Mouse (Mus musculus): ENCODE data around the gene Mis12. TPM values are rescaled to one million over a fixed set of nuclear protein-coding genes. Genes with fewer than 3 reads are reported as not detected.
A peak's percentile ranks its signal among the peaks of the same experiment; 100 is the strongest.

Gene Mis12
- total and polyA plus RNA-seq, 3 experiments: 4.9 to 52.7 (median 50.2) TPM

DNA sequence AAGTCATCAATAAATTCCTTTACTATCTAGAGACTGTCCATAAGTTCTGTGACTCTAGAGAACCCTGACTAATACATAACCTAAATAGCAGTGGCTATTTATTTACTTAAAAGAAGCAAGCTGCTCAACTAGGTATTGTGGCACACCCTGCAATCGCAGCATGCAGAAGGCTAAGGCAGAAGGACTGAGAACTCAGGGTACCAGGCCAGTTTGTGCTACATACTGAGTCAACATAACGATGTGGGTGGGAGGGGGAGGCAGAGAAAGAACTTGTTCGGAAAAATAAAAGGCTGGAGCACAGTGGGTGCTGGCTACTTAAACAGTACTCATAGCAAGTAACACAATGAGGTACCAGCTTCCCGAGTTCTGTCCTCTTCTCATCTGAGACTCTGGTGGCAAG lies 18.2 kb upstream of the Mis12 start:
- no peak for TF ChIP-seq CTCF (IDR thresholded peaks at IDR 0.05; ENCODE audit: low read depth, low read length)
- TF ChIP-seq POLR2AphosphoS5 (IDR thresholded peaks at IDR 0.05; ENCODE audit: insufficient replicate concordance, low read depth, low read length): no peak
- TF ChIP-seq GATA1 (IDR thresholded peaks at IDR 0.05; ENCODE audit: borderline replicate concordance, low read length): no peak
- TF ChIP-seq TAL1 (conservative IDR thresholded peaks at IDR 0.05; ENCODE audit: low read depth, low read length): no peak
- TF ChIP-seq GATA2 (IDR thresholded peaks at IDR 0.05; ENCODE audit: borderline replicate concordance, low read depth, low read length): no peak
- Histone ChIP-seq H3K9me3 (replicated peaks) (no peaks in the 10 kb centered on the region), H3K4me3 (ENCODE audit: low read depth, low read length) (no peak overlapping the region), H3K36me3 (replicated peaks) (peaks cover 65% of the 10 kb centered on the region), H3K4me1 (ENCODE audit: insufficient read depth, low read depth, low read length) (peaks cover 28% of the 10 kb centered on the region), H3K27me3 (ENCODE audit: insufficient read depth, low read length) (no peaks in the 10 kb centered on the region)
- ATAC-seq (ENCODE audit: extremely low read depth, insufficient number of reproducible peaks, low FRiP score, poor library complexity, severe bottlenecking): no peak
- DNase-seq (ENCODE audit: low spot score): no peak

GRCm38 (mm10) chr11:71003611-71004315 lies 15.6 kb upstream of the Mis12 start:
- Histone ChIP-seq H3K4me3 (ENCODE audit: low read depth, low read length) (peak overlapping the region; percentile 85), H3K27me3 (ENCODE audit: insufficient read depth, low read length) (no peaks in the 10 kb centered on the region), H3K4me1 (ENCODE audit: insufficient read depth, low read depth, low read length) (peaks cover 30% of the 10 kb centered on the region), H3K36me3 (replicated peaks) (peaks cover 59% of the 10 kb centered on the region), H3K9me3 (replicated peaks) (no peaks in the 10 kb centered on the region)
- peak; percentile 56 for DNase-seq (ENCODE audit: low spot score)
- no peak for TF ChIP-seq CTCF (IDR thresholded peaks at IDR 0.05; ENCODE audit: low read depth, low read length)
- TF ChIP-seq GATA1 (IDR thresholded peaks at IDR 0.05; ENCODE audit: borderline replicate concordance, low read length): no peak
- TF ChIP-seq GATA2 (IDR thresholded peaks at IDR 0.05; ENCODE audit: borderline replicate concordance, low read depth, low read length): no peak
- no peak for TF ChIP-seq POLR2AphosphoS5 (IDR thresholded peaks at IDR 0.05; ENCODE audit: insufficient replicate concordance, low read depth, low read length)
- TF ChIP-seq TAL1 (conservative IDR thresholded peaks at IDR 0.05; ENCODE audit: low read depth, low read length): no peak
- ATAC-seq (ENCODE audit: extremely low read depth, insufficient number of reproducible peaks, low FRiP score, poor library complexity, severe bottlenecking): peak; percentile 37; the same call in 1 of the 2 replicates

DNA sequence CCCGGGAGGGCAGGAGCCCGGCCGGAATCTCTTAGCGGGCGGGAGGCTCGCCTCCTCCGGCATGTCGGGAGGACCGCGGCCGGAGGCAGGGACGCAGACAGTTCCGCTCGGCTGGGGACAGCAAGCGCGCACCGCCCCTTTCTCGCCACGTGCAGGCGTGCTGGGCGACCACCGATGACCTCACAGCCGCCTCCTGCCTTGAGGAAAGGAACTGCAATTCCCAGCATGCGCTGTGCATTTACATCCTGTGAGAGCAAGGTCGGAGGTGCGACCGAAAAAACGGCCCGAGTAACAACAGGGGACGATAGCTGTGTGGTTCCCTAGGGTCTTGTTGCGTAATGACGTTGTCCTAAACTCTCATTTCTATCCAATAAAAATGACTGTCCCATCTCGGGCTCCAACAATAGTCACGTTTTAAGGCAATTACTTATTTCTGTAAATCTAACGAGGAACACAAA lies 15.1 kb upstream of the Mis12 start, which contains the start of gene Dhx33:
Dhx33 (minus strand) TSS at position 122 of the 458 bp plus-strand sequence.
- peaks cover 30% of the 10 kb centered on the region for H3K4me1 ChIP-seq (ENCODE audit: insufficient read depth, low read depth, low read length)
- peak; percentile 82 for DNase-seq (ENCODE audit: low spot score)
- H3K36me3 ChIP-seq (replicated peaks): peaks cover 59% of the 10 kb centered on the region
- H3K9me3 ChIP-seq (replicated peaks): no peaks in the 10 kb centered on the region
- no peaks in the 10 kb centered on the region for H3K27me3 ChIP-seq (ENCODE audit: insufficient read depth, low read length)
- H3K4me3 ChIP-seq (ENCODE audit: low read depth, low read length): peak within 1 kb of the TSS; percentile 85
- TF ChIP-seq GATA1 (IDR thresholded peaks at IDR 0.05; ENCODE audit: borderline replicate concordance, low read length) (no peak), CTCF (IDR thresholded peaks at IDR 0.05; ENCODE audit: low read depth, low read length) (no peak), POLR2AphosphoS5 (IDR thresholded peaks at IDR 0.05; ENCODE audit: insufficient replicate concordance, low read depth, low read length) (no peak), GATA2 (IDR thresholded peaks at IDR 0.05; ENCODE audit: borderline replicate concordance, low read depth, low read length) (no peak)
- ATAC-seq (ENCODE audit: extremely low read depth, insufficient number of reproducible peaks, low FRiP score, poor library complexity, severe bottlenecking): peak; percentile 98

DNA sequence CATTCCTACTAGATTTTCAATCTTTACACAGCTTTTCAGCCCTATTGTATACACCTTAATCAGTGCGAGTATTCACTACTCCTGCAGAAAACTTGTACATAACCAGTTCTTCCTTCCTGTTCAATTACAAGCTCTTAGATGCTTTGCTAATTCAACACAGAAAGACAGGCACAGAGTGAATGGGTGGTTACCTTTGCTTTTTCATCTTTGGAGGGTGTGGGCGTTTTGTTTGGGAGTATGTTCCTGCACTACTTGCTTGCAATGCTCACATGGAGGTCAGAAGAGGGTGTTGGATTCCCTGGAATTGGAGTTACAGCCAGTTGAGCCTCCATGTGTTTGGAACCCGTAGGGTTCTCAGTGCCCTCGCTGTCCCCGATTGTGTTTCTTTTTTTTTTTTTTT lies 14.4 kb upstream of the Mis12 start:
- DNase-seq (ENCODE audit: low spot score): no peak
- Histone ChIP-seq H3K36me3 (replicated peaks) (peaks cover 59% of the 10 kb centered on the region), H3K9me3 (replicated peaks) (no peaks in the 10 kb centered on the region), H3K4me1 (ENCODE audit: insufficient read depth, low read depth, low read length) (peaks cover 30% of the 10 kb centered on the region), H3K4me3 (ENCODE audit: low read depth, low read length) (peak overlapping the region; percentile 85; the same call in 1 of the 2 replicates), H3K27me3 (ENCODE audit: insufficient read depth, low read length) (no peaks in the 10 kb centered on the region)
- TF ChIP-seq TAL1 (conservative IDR thresholded peaks at IDR 0.05; ENCODE audit: low read depth, low read length) (no peak), GATA2 (IDR thresholded peaks at IDR 0.05; ENCODE audit: borderline replicate concordance, low read depth, low read length) (no peak), CTCF (IDR thresholded peaks at IDR 0.05; ENCODE audit: low read depth, low read length) (no peak), POLR2AphosphoS5 (IDR thresholded peaks at IDR 0.05; ENCODE audit: insufficient replicate concordance, low read depth, low read length) (no peak), GATA1 (IDR thresholded peaks at IDR 0.05; ENCODE audit: borderline replicate concordance, low read length) (no peak)
- no peak for ATAC-seq (ENCODE audit: extremely low read depth, insufficient number of reproducible peaks, low FRiP score, poor library complexity, severe bottlenecking)

DNA sequence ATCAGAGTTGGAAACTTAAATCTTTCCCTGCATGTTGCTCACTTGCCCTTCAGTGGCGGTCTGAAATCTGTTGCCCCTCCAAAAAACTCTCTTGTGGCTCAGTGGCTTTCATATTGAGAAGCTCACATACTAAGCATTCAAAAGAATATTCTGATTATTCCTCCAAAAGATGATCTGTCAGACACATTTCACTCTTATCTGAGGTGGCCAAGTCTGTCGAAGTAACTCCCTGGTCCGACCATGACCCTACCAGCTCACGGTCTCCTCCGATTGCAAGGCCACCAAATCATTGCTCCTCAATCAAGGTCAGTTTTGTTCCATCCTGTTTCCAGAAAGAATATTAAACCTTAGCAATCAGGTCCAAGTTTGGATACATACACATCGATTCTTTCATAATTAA lies 12.4 kb upstream of the Mis12 start:
- H3K4me1 ChIP-seq (ENCODE audit: insufficient read depth, low read depth, low read length): peaks cover 25% of the 10 kb centered on the region
- peaks cover 62% of the 10 kb centered on the region for H3K36me3 ChIP-seq (replicated peaks)
- DNase-seq (ENCODE audit: low spot score) (no peak), ATAC-seq (ENCODE audit: extremely low read depth, insufficient number of reproducible peaks, low FRiP score, poor library complexity, severe bottlenecking) (no peak)
- H3K4me3 ChIP-seq (ENCODE audit: low read depth, low read length): no peak overlapping the region
- TF ChIP-seq CTCF (IDR thresholded peaks at IDR 0.05; ENCODE audit: low read depth, low read length) (no peak), TAL1 (conservative IDR thresholded peaks at IDR 0.05; ENCODE audit: low read depth, low read length) (no peak), POLR2AphosphoS5 (IDR thresholded peaks at IDR 0.05; ENCODE audit: insufficient replicate concordance, low read depth, low read length) (no peak), GATA2 (IDR thresholded peaks at IDR 0.05; ENCODE audit: borderline replicate concordance, low read depth, low read length) (no peak), GATA1 (IDR thresholded peaks at IDR 0.05; ENCODE audit: borderline replicate concordance, low read length) (no peak)
- no peaks in the 10 kb centered on the region for H3K27me3 ChIP-seq (ENCODE audit: insufficient read depth, low read length)
- H3K9me3 ChIP-seq (replicated peaks): no peaks in the 10 kb centered on the region

GRCm38 (mm10) chr11:71007831-71008230 lies 11.6 kb upstream of the Mis12 start:
- TF ChIP-seq GATA2 (IDR thresholded peaks at IDR 0.05; ENCODE audit: borderline replicate concordance, low read depth, low read length) (no peak), POLR2AphosphoS5 (IDR thresholded peaks at IDR 0.05; ENCODE audit: insufficient replicate concordance, low read depth, low read length) (no peak), CTCF (IDR thresholded peaks at IDR 0.05; ENCODE audit: low read depth, low read length) (no peak), GATA1 (IDR thresholded peaks at IDR 0.05; ENCODE audit: borderline replicate concordance, low read length) (no peak), TAL1 (conservative IDR thresholded peaks at IDR 0.05; ENCODE audit: low read depth, low read length) (no peak)
- H3K36me3 ChIP-seq (replicated peaks): peaks cover 63% of the 10 kb centered on the region
- DNase-seq (ENCODE audit: low spot score) (no peak), ATAC-seq (ENCODE audit: extremely low read depth, insufficient number of reproducible peaks, low FRiP score, poor library complexity, severe bottlenecking) (no peak)
- no peaks in the 10 kb centered on the region for H3K27me3 ChIP-seq (ENCODE audit: insufficient read depth, low read length)
- peaks cover 17% of the 10 kb centered on the region for H3K4me1 ChIP-seq (ENCODE audit: insufficient read depth, low read depth, low read length)
- H3K4me3 ChIP-seq (ENCODE audit: low read depth, low read length): no peak overlapping the region
- H3K9me3 ChIP-seq (replicated peaks): no peaks in the 10 kb centered on the region

Data from G1E (cell line).